Mouse (Mus musculus) liver, embryonic 13.5 days (tissue): Measurements from ENCODE around the gene C2cd2l. TPM values are rescaled to one million over a fixed set of nuclear protein-coding genes. Genes with fewer than 3 reads are reported as not detected.
"Not testable (repeated sequence)": the region's sequence is repeated elsewhere in the genome, so short reads cannot be mapped to it uniquely, and the experiment has no call there.

Source experiments
- ATAC-seq: fragments of 200-750 bp; cut with Nextera tagmentation; 2 replicates; pipeline ENCODE4 v1.8.0; 2017; ENCODE audit warnings: low read depth, mild to moderate bottlenecking, moderate number of reproducible peaks, moderate library complexity
- DNase-seq: peaks from one replicate; pipeline ENCODE4 v3.0.0; 2022
- H3K27ac ChIP-seq: fragments of 300-500 bp; sonication (generic); 2 replicates; pipeline ENCODE4 v1.5.1; 2015; ENCODE audit warnings: moderate library complexity, mild to moderate bottlenecking, inconsistent platforms
- H3K27me3 ChIP-seq: fragments of 300-500 bp; sonication (generic); 2 replicates; pipeline ENCODE4 v1.6.1; 2015; ENCODE audit warnings: mild to moderate bottlenecking, inconsistent platforms
- H3K36me3 ChIP-seq: fragments of 300-500 bp; sonication (generic); 2 replicates; pipeline ENCODE4 v1.6.1; 2015; ENCODE audit warnings: mild to moderate bottlenecking, inconsistent platforms
- H3K4me1 ChIP-seq: fragments of 300-500 bp; sonication (generic); replicated peaks from 2 replicates; pipeline ENCODE4 v1.6.1; 2015; ENCODE audit warnings: inconsistent platforms
- H3K4me2 ChIP-seq: fragments of 300-500 bp; sonication (generic); 2 replicates; pipeline ENCODE4 v1.6.1; 2015; ENCODE audit warnings: inconsistent platforms, mild to moderate bottlenecking, moderate library complexity
- H3K4me3 ChIP-seq: fragments of 300-500 bp; sonication (generic); replicated peaks from 2 replicates; pipeline ENCODE4 v1.5.1; 2015; ENCODE audit warnings: mild to moderate bottlenecking, inconsistent platforms
- H3K9ac ChIP-seq: fragments of 300-500 bp; sonication (generic); 2 replicates; pipeline ENCODE4 v1.6.1; 2015; ENCODE audit warnings: mild to moderate bottlenecking, inconsistent platforms
- H3K9me3 ChIP-seq: fragments of 300-500 bp; sonication (generic); replicated peaks from 2 replicates; pipeline ENCODE4 v1.6.1; 2016; ENCODE audit warnings: inconsistent platforms
- WGBS: fragments of 180-500 bp; shearing (Covaris S2); methylation state at CpG from one replicate; pipeline ENCODE4 v1.1.7; 2015; ENCODE audit not compliant: insufficient replicate concordance; 5-methylcytosine and 5-hydroxymethylcytosine counted together
- polyA plus RNA-seq: library from polyadenylated mRNA; unstranded; fragments of >200 nt; fragmentation: Nextera tagmentation; extraction: Ambion mirVana; gene quantifications from 2 replicates; pipeline ENCODE4 v1.2.1, GENCODE M21; 2015

Gene C2cd2l
- polyA plus RNA-seq, 1 experiment from 2014 or later = 6.4 TPM

- Histone ChIP-seq H3K9ac (peak overlapping the region; percentile 97), H3K36me3 (peaks cover 88% of the 10 kb centered on the region), H3K27me3 (no peaks in the 10 kb centered on the region), H3K4me2 (peak overlapping the region; percentile 78), H3K4me3 (peak overlapping the region; percentile 80), H3K9me3 (no peaks in the 10 kb centered on the region), H3K4me1 (peaks cover 52% of the 10 kb centered on the region), H3K27ac (peak overlapping the region; percentile 99)
- WGBS = 0% methylated on average over 50 of the region's 50 CpGs
- ATAC-seq (peak; percentile 16), DNase-seq (peak; percentile 63)
These were observed 15.4 kb upstream of the C2cd2l start for GRCm38 (mm10) chr9:44335331-44336092.

- peak within 1 kb of the TSS; percentile 97 for H3K9ac ChIP-seq
- peak within 1 kb of the TSS; percentile 99 for H3K27ac ChIP-seq
- H3K4me1 ChIP-seq = peaks cover 48% of the 10 kb centered on the region
- H3K36me3 ChIP-seq = peaks cover 88% of the 10 kb centered on the region
- DNase-seq (peak; percentile 99), ATAC-seq (peak; percentile 86)
- peak within 1 kb of the TSS; percentile 78 for H3K4me2 ChIP-seq
- H3K27me3 ChIP-seq = no peaks in the 10 kb centered on the region
- H3K4me3 ChIP-seq = peak within 1 kb of the TSS; percentile 80
- WGBS = under 1% methylated on average over 88 of the region's 91 CpGs
- no peaks in the 10 kb centered on the region for H3K9me3 ChIP-seq
These were observed 14.6 kb upstream of the C2cd2l start, which contains the start of gene H2afx for GRCm38 (mm10) chr9:44334396-44335330. TSS of gene H2afx (plus strand) at chr9:44334694.

- H3K4me3 ChIP-seq = peak overlapping the region; percentile 50
- H3K9ac ChIP-seq = peak overlapping the region; percentile 72
- peaks cover 86% of the 10 kb centered on the region for H3K36me3 ChIP-seq
- peaks cover 46% of the 10 kb centered on the region for H3K4me1 ChIP-seq
- 92% methylated on average over 13 of the region's 13 CpGs for WGBS
- ATAC-seq (no peak), DNase-seq (no peak)
- peak overlapping the region; percentile 91 for H3K27ac ChIP-seq
- peak overlapping the region; percentile 66 for H3K4me2 ChIP-seq
- H3K27me3 ChIP-seq = no peaks in the 10 kb centered on the region
- H3K9me3 ChIP-seq = no peaks in the 10 kb centered on the region
These were observed 13.0 kb upstream of the C2cd2l start for GRCm38 (mm10) chr9:44332918-44333638.

GRCm38 (mm10) chr9:44330736-44331135 lies 10.7 kb upstream of the C2cd2l start:
- 85% methylated on average over 6 of the region's 6 CpGs for WGBS
- peaks cover 65% of the 10 kb centered on the region for H3K36me3 ChIP-seq
- H3K9me3 ChIP-seq = no peaks in the 10 kb centered on the region
- DNase-seq = no peak
- peaks cover 47% of the 10 kb centered on the region for H3K4me1 ChIP-seq
- H3K9ac ChIP-seq = peak overlapping the region; percentile 23; the same call in 1 of the 2 replicates
- 0 out of 2 replicates have a peak overlapping the region, but pooled peaks have one; percentile 8 for H3K27ac ChIP-seq
- no peak for ATAC-seq
- H3K27me3 ChIP-seq = no peaks in the 10 kb centered on the region
- no peak overlapping the region for H3K4me2 ChIP-seq
- no peak overlapping the region for H3K4me3 ChIP-seq

GRCm38 (mm10) chr9:44327926-44328325 lies 7.8 kb upstream of the C2cd2l start:
- no peak for DNase-seq
- Histone ChIP-seq H3K4me2 (peak overlapping the region; percentile 87), H3K9ac (peak overlapping the region; percentile 87), H3K27ac (peak overlapping the region; percentile 91), H3K27me3 (no peaks in the 10 kb centered on the region), H3K4me1 (peaks cover 49% of the 10 kb centered on the region), H3K36me3 (peaks cover 47% of the 10 kb centered on the region), H3K4me3 (peak overlapping the region; percentile 75), H3K9me3 (no peaks in the 10 kb centered on the region)
- WGBS = 84% methylated on average over 5 of the region's 5 CpGs
- no peak for ATAC-seq

GRCm38 (mm10) chr9:44327064-44327711 lies 7.1 kb upstream of the C2cd2l start:
- Histone ChIP-seq H3K4me2 (peak overlapping the region; percentile 87), H3K4me3 (peak overlapping the region; percentile 75), H3K27me3 (no peaks in the 10 kb centered on the region), H3K36me3 (peaks cover 39% of the 10 kb centered on the region), H3K9ac (peak overlapping the region; percentile 87), H3K27ac (peak overlapping the region; percentile 91), H3K4me1 (peaks cover 42% of the 10 kb centered on the region), H3K9me3 (no peaks in the 10 kb centered on the region)
- WGBS = under 1% methylated on average over 22 of the region's 22 CpGs
- ATAC-seq (peak; percentile 49), DNase-seq (no peak)

- H3K4me2 ChIP-seq = peak overlapping the region; percentile 87
- peak overlapping the region; percentile 91 for H3K27ac ChIP-seq
- peaks cover 46% of the 10 kb centered on the region for H3K4me1 ChIP-seq
- H3K4me3 ChIP-seq = peak overlapping the region; percentile 75
- DNase-seq = peak; percentile 64
- peaks cover 33% of the 10 kb centered on the region for H3K36me3 ChIP-seq
- H3K9ac ChIP-seq = peak overlapping the region; percentile 87
- ATAC-seq = peak; percentile 83
- no peaks in the 10 kb centered on the region for H3K9me3 ChIP-seq
- WGBS = under 1% methylated on average over 38 of the region's 38 CpGs
- H3K27me3 ChIP-seq = no peaks in the 10 kb centered on the region
These were observed 6.4 kb upstream of the C2cd2l start for GRCm38 (mm10) chr9:44326371-44327063.

GRCm38 (mm10) chr9:44325768-44326370 lies 5.8 kb upstream of the C2cd2l start, which contains the start of gene Dpagt1:
TSS of gene Dpagt1 (plus strand) at chr9:44326019.
- DNase-seq (no peak), ATAC-seq (0 out of 2 replicates have a peak, but pooled peaks have one; percentile 9)
- Histone ChIP-seq H3K36me3 (peaks cover 26% of the 10 kb centered on the region), H3K9me3 (no peaks in the 10 kb centered on the region), H3K9ac (peak within 1 kb of the TSS; percentile 87), H3K4me1 (peaks cover 51% of the 10 kb centered on the region), H3K4me3 (peak within 1 kb of the TSS; percentile 75), H3K27ac (peak within 1 kb of the TSS; percentile 91), H3K4me2 (peak within 1 kb of the TSS; percentile 87), H3K27me3 (no peaks in the 10 kb centered on the region)
- WGBS = 4% methylated on average over 12 of the region's 12 CpGs

- not testable (repeated sequence) for ATAC-seq, H3K9me3 ChIP-seq, H3K27me3 ChIP-seq, DNase-seq
- Histone ChIP-seq H3K4me2 (peak overlapping the region; percentile 87), H3K9ac (peak overlapping the region; percentile 87), H3K27ac (peak overlapping the region; percentile 91; the same call in 1 of the 2 replicates), H3K36me3 (peaks cover 20% of the 10 kb centered on the region), H3K4me1 (peaks cover 56% of the 10 kb centered on the region), H3K4me3 (peak overlapping the region; percentile 75; the same call in 1 of the 2 replicates)
- 52% methylated on average over 7 of the region's 8 CpGs for WGBS
These were observed 5.1 kb upstream of the C2cd2l start for GRCm38 (mm10) chr9:44325032-44325767.
